8 mouse cellular contexts compared by ENCODE assay signal in the genomic region with DNA sequence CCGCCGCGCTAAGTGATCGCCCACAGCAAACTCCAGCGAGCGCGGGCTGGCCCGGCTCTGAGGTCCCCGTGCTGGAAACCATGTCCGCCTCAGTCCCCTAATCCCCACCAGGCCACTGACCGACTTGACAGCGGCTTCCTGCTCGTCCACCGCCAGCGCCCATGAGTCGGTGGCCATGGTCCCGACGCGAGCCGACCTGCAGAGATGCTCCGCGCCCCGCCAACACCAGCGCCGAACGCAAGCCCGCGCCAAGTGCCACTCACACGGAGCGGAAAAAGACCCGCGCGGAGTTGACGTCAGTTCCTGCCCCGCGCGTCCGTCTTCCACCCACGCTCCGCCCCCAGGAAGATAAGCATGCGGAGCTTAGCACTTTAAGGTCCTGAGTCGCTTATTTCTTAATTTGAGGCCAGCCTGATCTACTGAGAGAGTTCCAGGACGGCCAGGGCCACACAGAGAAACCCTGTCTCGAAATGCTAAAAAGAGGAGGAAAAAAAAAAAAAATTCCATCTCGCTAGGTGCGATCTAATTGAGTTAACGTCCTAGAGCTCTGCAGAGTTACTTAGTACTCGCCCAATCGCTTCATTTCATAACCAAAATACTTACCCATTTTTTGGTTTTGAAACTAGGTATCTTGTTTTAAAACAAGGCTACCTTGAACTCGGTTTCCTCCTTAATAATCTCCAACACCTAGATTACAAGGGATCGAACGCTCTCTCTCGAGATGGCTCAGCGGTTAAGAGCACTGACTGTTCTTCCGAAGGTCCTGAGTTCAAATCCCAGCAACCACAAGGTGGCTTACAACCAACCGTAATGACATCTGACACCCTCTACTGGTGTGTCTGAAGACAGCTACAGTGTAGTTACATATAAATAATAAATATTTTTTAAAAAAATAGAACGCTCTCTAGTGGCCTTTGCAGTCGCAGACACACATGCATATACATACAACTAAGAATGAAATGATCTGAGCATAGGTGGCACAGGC. TPM values are rescaled to one million over a fixed set of nuclear protein-coding genes. Genes with fewer than 3 reads are reported as not detected.
A peak's percentile ranks its signal among the peaks of the same experiment; 100 is the strongest.
DNase-seq lines count a peak whose midpoint lies in the region; ATAC-seq lines count a peak whose summit lies in the region.

A gene (minus strand): TSS at position 254 of the 985 bp plus-strand sequence.

- DNase-seq in ZHBTc4 (ENCODE audit: low read depth, low spot score), result peak; percentile 94
- peak; percentile 71 to 75 for DNase-seq in gastrocnemius, adult 8-10 months (ENCODE audit: low spot score in 2 of 2)
- peak; percentile 57 for DNase-seq in hindlimb bud, embryonic 11.5 days (ENCODE audit: extremely low spot score, low read depth, low spot score)
- peak; percentile 77 to 83 for DNase-seq in left cerebral cortex, adult 8-10 months (ENCODE audit: low spot score in 2 of 2)
- DNase-seq in right cerebral cortex, postnatal 10 days (ENCODE audit: low spot score in 2 of 2), result peak; percentile 94
- DNase-seq in urinary bladder, postnatal 25 days (ENCODE audit: low spot score), result peak; percentile 86

- H3K27me3 ChIP-seq in megakaryocyte, embryonic 14.5 days (replicated peaks), result no peaks in the 10 kb centered on the region

- no peaks in the 10 kb centered on the region for H3K9me3 ChIP-seq in megakaryocyte, embryonic 14.5 days

- peak within 1 kb of the TSS; percentile 98 for H3K4me3 ChIP-seq in megakaryocyte, embryonic 14.5 days (replicated peaks)

- peaks cover 26% of the 10 kb centered on the region for H3K4me1 ChIP-seq in megakaryocyte, embryonic 14.5 days

- peak; percentile 97 for ATAC-seq in common myeloid progenitor, adult 5-6 weeks (replicated peaks; ENCODE audit: low read depth, poor library complexity, severe bottlenecking)

- peaks cover 27% of the 10 kb centered on the region for H3K36me3 ChIP-seq in megakaryocyte, embryonic 14.5 days (replicated peaks; ENCODE audit: low read length)

RNA-seq across cellular contexts. Expression of the gene that starts here (rescaled TPM):
- 51.1 and 51.8 TPM in 2 replicates for total RNA-seq in common myeloid progenitor, adult 5-6 weeks (2017)
- total RNA-seq in gastrocnemius, adult 8-10 months (2022), result 10 to 100 TPM; 28.7 to 31.0 (median 29.5) TPM
- 10 to 100 TPM; 24.6 to 27.5 (median 26.4) TPM for total RNA-seq in left cerebral cortex, adult 8-10 months (2022)
- polyA plus RNA-seq in megakaryocyte, embryonic 14.5 days (2012; ENCODE audit: insufficient read depth, low replicate concordance), result 5.2 and 18.4 TPM in 2 replicates

Comparison
In these comparisons a context has a peak if more than half of its experiments do, and no peak if none do; other contexts are left out.
1. Peak in every context shown above with its lines: DNase-seq, ATAC-seq and H3K4me3 ChIP-seq.